Mouse (Mus musculus): ENCODE results near the gene Tlr4. TPM values are rescaled to one million over a fixed set of nuclear protein-coding genes. Genes with fewer than 3 reads are reported as not detected.

Tlr4 gene
- polyA plus RNA-seq, 1 experiment from 2014 or later, result 0.89 TPM

- H3K27ac ChIP-seq (ENCODE audit: low read depth, low read length), result no peak overlapping the region
- ATAC-seq (no peak), DNase-seq (ENCODE audit: low spot score) (no peak)
- H3K4me2 ChIP-seq (ENCODE audit: low read length), result no peak overlapping the region
- no peak overlapping the region for H3K9ac ChIP-seq (ENCODE audit: low read length)
- H3K4me3 ChIP-seq (ENCODE audit: low read depth, low read length), result no peak overlapping the region
- 22% methylated on average over 5 of the region's 5 CpGs for WGBS
- H3K36me3 ChIP-seq (ENCODE audit: control insufficient read depth, insufficient read depth, low read length), result no peaks in the 10 kb centered on the region
- H3K4me1 ChIP-seq (ENCODE audit: control insufficient read depth, insufficient read depth, low read length), result no peaks in the 10 kb centered on the region
- H3K9me3 ChIP-seq (replicated peaks; ENCODE audit: control insufficient read depth, low read length), result no peaks in the 10 kb centered on the region
- no peaks in the 10 kb centered on the region for H3K27me3 ChIP-seq (replicated peaks; ENCODE audit: control insufficient read depth, insufficient read depth, low read length)
Observed at GRCm38 (mm10) chr4:66828686-66829085, 1.3 kb downstream of the Tlr4 start.

GRCm38 (mm10) chr4:66838071-66838470 lies 10.7 kb downstream of the Tlr4 start:
- H3K4me3 ChIP-seq (ENCODE audit: low read depth, low read length), result no peak overlapping the region
- no peaks in the 10 kb centered on the region for H3K4me1 ChIP-seq (ENCODE audit: control insufficient read depth, insufficient read depth, low read length)
- no peaks in the 10 kb centered on the region for H3K27me3 ChIP-seq (replicated peaks; ENCODE audit: control insufficient read depth, insufficient read depth, low read length)
- no peak overlapping the region for H3K9ac ChIP-seq (ENCODE audit: low read length)
- DNase-seq (ENCODE audit: low spot score) (no peak), ATAC-seq (no peak)
- no peak overlapping the region for H3K4me2 ChIP-seq (ENCODE audit: low read length)
- H3K9me3 ChIP-seq (replicated peaks; ENCODE audit: control insufficient read depth, low read length), result no peaks in the 10 kb centered on the region
- no peak overlapping the region for H3K27ac ChIP-seq (ENCODE audit: low read depth, low read length)
- no peaks in the 10 kb centered on the region for H3K36me3 ChIP-seq (ENCODE audit: control insufficient read depth, insufficient read depth, low read length)
- 91% methylated on average over 2 of the region's 2 CpGs for WGBS

DNA sequence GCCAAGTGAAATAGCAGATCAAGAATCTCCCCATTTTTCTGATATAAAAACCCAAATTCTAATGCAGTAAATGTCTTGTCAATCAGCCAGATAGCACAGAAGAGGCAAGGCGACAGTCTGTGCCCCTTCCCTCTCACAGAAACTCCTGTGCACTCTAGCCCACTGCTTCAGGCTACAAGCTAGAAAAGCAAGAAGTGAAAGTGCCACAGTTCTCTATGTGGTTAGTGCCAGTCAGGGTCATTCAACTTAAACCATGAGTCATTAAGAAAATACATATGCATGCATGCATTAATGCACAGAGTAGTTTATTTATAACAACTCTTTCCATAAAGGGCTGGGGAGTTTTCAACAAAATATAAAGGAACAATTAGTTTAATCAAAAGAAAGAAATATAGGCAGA lies 15.9 kb downstream of the Tlr4 start:
- no peaks in the 10 kb centered on the region for H3K27me3 ChIP-seq (replicated peaks; ENCODE audit: control insufficient read depth, insufficient read depth, low read length)
- H3K27ac ChIP-seq (ENCODE audit: low read depth, low read length), result no peak overlapping the region
- H3K4me1 ChIP-seq (ENCODE audit: control insufficient read depth, insufficient read depth, low read length), result no peaks in the 10 kb centered on the region
- no peak overlapping the region for H3K4me2 ChIP-seq (ENCODE audit: low read length)
- H3K9ac ChIP-seq (ENCODE audit: low read length), result no peak overlapping the region
- 70% methylated on average over 1 of the region's 1 CpGs for WGBS
- no peak overlapping the region for H3K4me3 ChIP-seq (ENCODE audit: low read depth, low read length)
- no peak for DNase-seq (ENCODE audit: low spot score)
- H3K9me3 ChIP-seq (replicated peaks; ENCODE audit: control insufficient read depth, low read length), result no peaks in the 10 kb centered on the region
- no peak for ATAC-seq
- H3K36me3 ChIP-seq (ENCODE audit: control insufficient read depth, insufficient read depth, low read length), result no peaks in the 10 kb centered on the region

- H3K27me3 ChIP-seq (replicated peaks; ENCODE audit: control insufficient read depth, insufficient read depth, low read length), result no peaks in the 10 kb centered on the region
- H3K4me3 ChIP-seq (ENCODE audit: low read depth, low read length), result no peak overlapping the region
- no peaks in the 10 kb centered on the region for H3K36me3 ChIP-seq (ENCODE audit: control insufficient read depth, insufficient read depth, low read length)
- no peaks in the 10 kb centered on the region for H3K9me3 ChIP-seq (replicated peaks; ENCODE audit: control insufficient read depth, low read length)
- ATAC-seq (no peak), DNase-seq (ENCODE audit: low spot score) (no peak)
- no peak overlapping the region for H3K27ac ChIP-seq (ENCODE audit: low read depth, low read length)
- no peaks in the 10 kb centered on the region for H3K4me1 ChIP-seq (ENCODE audit: control insufficient read depth, insufficient read depth, low read length)
- H3K9ac ChIP-seq (ENCODE audit: low read length), result no peak overlapping the region
- WGBS, result 87% methylated on average over 3 of the region's 3 CpGs
- no peak overlapping the region for H3K4me2 ChIP-seq (ENCODE audit: low read length)
Observed at GRCm38 (mm10) chr4:66852011-66852410, 24.6 kb downstream of the Tlr4 start.

DNA sequence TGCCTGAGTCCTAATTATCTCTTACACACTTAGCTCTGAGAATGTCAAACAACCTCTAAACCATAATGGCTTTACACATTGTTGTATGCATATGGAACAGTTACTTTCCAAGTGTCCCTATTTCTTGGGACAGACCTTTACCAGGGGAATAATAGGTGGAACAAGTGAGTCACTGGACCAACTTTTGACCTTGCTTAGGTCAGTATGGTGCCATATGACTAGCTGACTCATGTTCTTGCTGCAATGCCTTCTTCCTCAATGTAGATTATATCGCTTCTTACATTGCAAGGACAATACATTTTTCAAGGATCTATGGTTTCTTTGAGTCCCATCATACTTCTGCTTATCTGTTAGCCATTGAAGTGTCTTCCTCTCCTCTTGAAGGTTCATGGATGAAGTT lies 29.6 kb downstream of the Tlr4 start:
- no peaks in the 10 kb centered on the region for H3K9me3 ChIP-seq (replicated peaks; ENCODE audit: control insufficient read depth, low read length)
- H3K27ac ChIP-seq (ENCODE audit: low read depth, low read length), result no peak overlapping the region
- no peaks in the 10 kb centered on the region for H3K27me3 ChIP-seq (replicated peaks; ENCODE audit: control insufficient read depth, insufficient read depth, low read length)
- no peak overlapping the region for H3K9ac ChIP-seq (ENCODE audit: low read length)
- WGBS, result 89% methylated on average over 1 of the region's 1 CpGs
- ATAC-seq, result no peak
- DNase-seq (ENCODE audit: low spot score), result no peak
- H3K4me1 ChIP-seq (ENCODE audit: control insufficient read depth, insufficient read depth, low read length), result no peaks in the 10 kb centered on the region
- H3K36me3 ChIP-seq (ENCODE audit: control insufficient read depth, insufficient read depth, low read length), result no peaks in the 10 kb centered on the region
- no peak overlapping the region for H3K4me3 ChIP-seq (ENCODE audit: low read depth, low read length)
- H3K4me2 ChIP-seq (ENCODE audit: low read length), result no peak overlapping the region

GRCm38 (mm10) chr4:66869919-66870318 lies 42.5 kb downstream of the Tlr4 start:
- Histone ChIP-seq H3K4me3 (ENCODE audit: low read depth, low read length) (no peak overlapping the region), H3K9me3 (replicated peaks; ENCODE audit: control insufficient read depth, low read length) (no peaks in the 10 kb centered on the region), H3K27me3 (replicated peaks; ENCODE audit: control insufficient read depth, insufficient read depth, low read length) (no peaks in the 10 kb centered on the region), H3K27ac (ENCODE audit: low read depth, low read length) (no peak overlapping the region), H3K4me2 (ENCODE audit: low read length) (no peak overlapping the region), H3K4me1 (ENCODE audit: control insufficient read depth, insufficient read depth, low read length) (no peaks in the 10 kb centered on the region), H3K9ac (ENCODE audit: low read length) (no peak overlapping the region), H3K36me3 (ENCODE audit: control insufficient read depth, insufficient read depth, low read length) (no peaks in the 10 kb centered on the region)
- DNase-seq (ENCODE audit: low spot score) (no peak), ATAC-seq (no peak)
- WGBS, result 70% methylated on average over 7 of the region's 7 CpGs

- ATAC-seq (no peak), DNase-seq (ENCODE audit: low spot score) (no peak)
- Histone ChIP-seq H3K4me3 (ENCODE audit: low read depth, low read length) (no peak overlapping the region), H3K27ac (ENCODE audit: low read depth, low read length) (no peak overlapping the region), H3K27me3 (replicated peaks; ENCODE audit: control insufficient read depth, insufficient read depth, low read length) (no peaks in the 10 kb centered on the region), H3K9me3 (replicated peaks; ENCODE audit: control insufficient read depth, low read length) (no peaks in the 10 kb centered on the region), H3K4me1 (ENCODE audit: control insufficient read depth, insufficient read depth, low read length) (no peaks in the 10 kb centered on the region), H3K36me3 (ENCODE audit: control insufficient read depth, insufficient read depth, low read length) (no peaks in the 10 kb centered on the region), H3K4me2 (ENCODE audit: low read length) (no peak overlapping the region), H3K9ac (ENCODE audit: low read length) (no peak overlapping the region)
- 84% methylated on average over 5 of the region's 5 CpGs for WGBS
Observed at GRCm38 (mm10) chr4:66872026-66872425, 44.6 kb downstream of the Tlr4 start.

DNA sequence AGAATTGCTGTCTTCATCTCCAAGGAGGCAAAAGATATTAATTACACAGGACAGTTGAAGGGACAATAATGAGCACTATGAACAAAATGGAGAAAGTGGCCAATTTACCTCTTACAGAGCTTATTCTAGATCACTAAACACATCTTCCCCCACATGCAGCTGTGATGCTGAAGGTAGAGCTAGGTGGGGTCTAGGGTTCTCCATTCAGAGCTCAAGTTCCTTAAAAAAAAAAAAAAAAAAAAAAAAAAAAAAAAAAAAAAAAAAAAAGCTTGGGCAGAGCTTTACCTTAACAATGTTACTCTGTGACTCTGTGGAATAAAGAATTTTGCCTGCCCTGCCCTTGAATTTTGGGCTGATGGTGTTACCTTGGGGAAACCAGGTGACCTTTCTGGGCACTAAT lies 46.0 kb downstream of the Tlr4 start:
- H3K27ac ChIP-seq (ENCODE audit: low read depth, low read length), result no peak overlapping the region
- DNase-seq (ENCODE audit: low spot score) (no peak), ATAC-seq (no peak)
- H3K4me2 ChIP-seq (ENCODE audit: low read length), result no peak overlapping the region
- no peak overlapping the region for H3K9ac ChIP-seq (ENCODE audit: low read length)
- H3K27me3 ChIP-seq (replicated peaks; ENCODE audit: control insufficient read depth, insufficient read depth, low read length), result no peaks in the 10 kb centered on the region
- H3K4me3 ChIP-seq (ENCODE audit: low read depth, low read length), result no peak overlapping the region
- H3K9me3 ChIP-seq (replicated peaks; ENCODE audit: control insufficient read depth, low read length), result no peaks in the 10 kb centered on the region
- no peaks in the 10 kb centered on the region for H3K36me3 ChIP-seq (ENCODE audit: control insufficient read depth, insufficient read depth, low read length)
- no peaks in the 10 kb centered on the region for H3K4me1 ChIP-seq (ENCODE audit: control insufficient read depth, insufficient read depth, low read length)

- no peaks in the 10 kb centered on the region for H3K9me3 ChIP-seq (replicated peaks; ENCODE audit: control insufficient read depth, low read length)
- DNase-seq (ENCODE audit: low spot score), result no peak
- H3K4me3 ChIP-seq (ENCODE audit: low read depth, low read length), result no peak overlapping the region
- H3K4me2 ChIP-seq (ENCODE audit: low read length), result no peak overlapping the region
- no peak overlapping the region for H3K9ac ChIP-seq (ENCODE audit: low read length)
- 78% methylated on average over 4 of the region's 4 CpGs for WGBS
- H3K36me3 ChIP-seq (ENCODE audit: control insufficient read depth, insufficient read depth, low read length), result no peaks in the 10 kb centered on the region
- H3K4me1 ChIP-seq (ENCODE audit: control insufficient read depth, insufficient read depth, low read length), result no peaks in the 10 kb centered on the region
- H3K27me3 ChIP-seq (replicated peaks; ENCODE audit: control insufficient read depth, insufficient read depth, low read length), result no peaks in the 10 kb centered on the region
- no peak overlapping the region for H3K27ac ChIP-seq (ENCODE audit: low read depth, low read length)
- ATAC-seq, result no peak
Observed at GRCm38 (mm10) chr4:66875751-66876150, 48.4 kb downstream of the Tlr4 start.

GRCm38 (mm10) chr4:66877609-66878008 lies 50.2 kb downstream of the Tlr4 start:
- no peak for DNase-seq (ENCODE audit: low spot score)
- Histone ChIP-seq H3K36me3 (ENCODE audit: control insufficient read depth, insufficient read depth, low read length) (no peaks in the 10 kb centered on the region), H3K4me3 (ENCODE audit: low read depth, low read length) (no peak overlapping the region), H3K27me3 (replicated peaks; ENCODE audit: control insufficient read depth, insufficient read depth, low read length) (no peaks in the 10 kb centered on the region), H3K4me2 (ENCODE audit: low read length) (no peak overlapping the region), H3K9me3 (replicated peaks; ENCODE audit: control insufficient read depth, low read length) (no peaks in the 10 kb centered on the region), H3K4me1 (ENCODE audit: control insufficient read depth, insufficient read depth, low read length) (no peaks in the 10 kb centered on the region), H3K9ac (ENCODE audit: low read length) (no peak overlapping the region), H3K27ac (ENCODE audit: low read depth, low read length) (no peak overlapping the region)
- 54% methylated on average over 11 of the region's 11 CpGs for WGBS
- ATAC-seq, result 0 out of 2 replicates have a peak, but pooled peaks have one; percentile 29
